Mouse (Mus musculus): ENCODE measurements around the gene Gcn1l1. TPM values are rescaled to one million over a fixed set of nuclear protein-coding genes. Genes with fewer than 3 reads are reported as not detected.

Gcn1l1 gene
- polyA plus RNA-seq, 1 experiment from 2014 or later: 41.7 TPM

DNA sequence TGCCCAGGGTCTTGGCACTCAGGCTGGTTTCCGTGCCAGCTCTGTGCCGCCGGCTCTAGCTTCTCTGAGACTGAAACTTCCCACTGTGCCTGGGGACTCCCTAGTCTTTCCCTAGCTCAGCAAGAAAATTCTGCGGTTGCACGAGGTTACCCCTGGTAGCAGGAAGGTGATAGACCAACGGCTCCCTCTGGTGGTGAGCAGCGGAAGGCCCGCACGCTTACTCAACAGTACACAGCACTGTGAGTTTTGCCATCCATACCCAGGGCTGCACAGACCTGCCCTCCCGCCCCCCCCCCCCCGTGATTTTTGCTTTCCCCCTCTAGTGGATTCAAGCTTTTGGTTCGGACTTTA lies 26.4 kb upstream of the Gcn1l1 start:
- Histone ChIP-seq H3K4me3 (no peak overlapping the region), H3K4me2 (0 out of 2 replicates have a peak overlapping the region, but pooled peaks have one; percentile 13), H3K9ac (no peak overlapping the region), H3K27ac (no peak overlapping the region), H3K27me3 (no peaks in the 10 kb centered on the region), H3K9me3 (replicated peaks) (no peaks in the 10 kb centered on the region), H3K36me3 (ENCODE audit: poor library complexity, severe bottlenecking) (no peaks in the 10 kb centered on the region), H3K4me1 (peaks cover 30% of the 10 kb centered on the region)
- WGBS: 0% methylated on average over 12 of the region's 12 CpGs
- peak; percentile 88 for ATAC-seq

DNA sequence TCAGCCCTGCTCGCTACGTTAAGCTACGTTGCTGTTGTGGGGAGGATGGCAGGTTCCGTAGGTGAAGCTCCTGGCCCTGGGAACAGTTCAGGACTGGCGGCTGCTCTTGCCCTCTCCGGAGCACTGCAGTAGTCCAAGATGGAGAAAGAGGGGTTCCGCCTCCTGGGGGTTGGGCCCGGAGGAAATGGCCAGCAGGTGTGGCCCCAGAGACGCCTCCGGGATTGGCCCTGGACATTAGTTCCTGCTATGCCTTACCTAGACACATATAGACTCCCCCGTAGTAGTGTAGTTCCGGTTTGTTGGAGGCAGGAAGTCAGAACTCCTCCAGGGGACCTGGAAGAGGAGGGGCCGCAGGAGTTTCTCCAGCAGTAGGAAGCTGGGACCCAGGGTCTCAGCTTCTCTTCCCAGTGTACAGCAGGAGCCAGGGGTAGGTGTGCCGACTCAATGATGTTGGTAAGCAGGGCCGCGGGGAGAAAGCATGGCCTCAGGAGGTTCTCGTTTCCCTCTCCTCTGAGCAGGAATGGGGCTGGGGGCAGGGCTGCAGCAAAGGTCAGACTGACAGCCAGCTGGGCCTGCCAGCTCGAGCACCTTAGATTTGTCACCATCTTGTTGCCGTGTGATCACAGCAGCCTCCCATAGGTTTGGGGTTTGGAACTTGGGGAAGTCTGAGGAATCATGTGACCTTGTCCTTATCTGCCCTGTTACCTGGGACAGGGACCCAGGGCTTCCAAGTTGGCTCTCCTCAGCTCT lies 22.2 kb upstream of the Gcn1l1 start:
- no peak for ATAC-seq
- H3K4me2 ChIP-seq: 0 out of 2 replicates have a peak overlapping the region, but pooled peaks have one; percentile 33

DNA sequence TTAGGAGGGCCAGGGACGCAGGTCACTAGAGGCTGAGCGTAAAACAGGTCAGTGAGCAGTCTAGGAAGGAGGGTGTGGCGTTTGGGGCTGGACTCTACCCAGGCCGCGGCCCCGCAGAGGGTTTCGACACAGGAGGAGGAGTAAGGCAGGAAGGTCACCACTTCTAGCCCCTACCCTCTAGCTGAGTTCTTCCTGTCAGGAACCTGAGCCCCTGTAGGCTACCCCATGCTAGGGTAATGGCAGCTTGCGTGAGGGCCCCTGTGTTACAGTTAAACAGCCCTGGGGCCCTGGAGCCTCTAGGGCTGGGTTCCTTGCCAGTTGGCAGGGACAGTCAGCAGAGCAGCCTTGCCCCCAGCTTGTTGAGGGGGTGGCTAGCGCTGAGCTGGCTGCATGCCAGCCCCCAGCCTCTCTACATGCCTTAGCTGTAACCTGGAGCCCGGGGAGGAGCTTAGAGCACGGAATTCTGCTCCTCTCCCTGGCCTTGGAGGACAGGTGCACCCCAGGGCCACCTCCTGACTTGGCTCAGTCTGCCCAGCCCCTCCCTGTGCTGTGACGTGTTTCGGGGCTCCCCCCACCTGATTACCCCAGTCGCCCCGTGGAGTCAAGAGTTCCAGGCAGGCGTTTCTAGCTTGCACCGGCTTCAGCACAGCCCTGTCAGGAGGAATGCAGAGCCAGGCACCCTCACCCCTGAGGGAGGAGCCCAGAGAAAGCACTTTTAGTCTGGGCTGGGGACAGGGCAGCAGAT lies 21.4 kb upstream of the Gcn1l1 start:
- WGBS: 62% methylated on average over 17 of the region's 17 CpGs
- H3K27ac ChIP-seq: peak overlapping the region; percentile 48
- H3K4me2 ChIP-seq: peak overlapping the region; percentile 33
- no peak overlapping the region for H3K4me3 ChIP-seq
- no peaks in the 10 kb centered on the region for H3K27me3 ChIP-seq
- H3K9me3 ChIP-seq (replicated peaks): no peaks in the 10 kb centered on the region
- peak overlapping the region; percentile 37 for H3K9ac ChIP-seq
- H3K36me3 ChIP-seq (ENCODE audit: poor library complexity, severe bottlenecking): peaks cover 33% of the 10 kb centered on the region
- peak; percentile 60 for ATAC-seq
- H3K4me1 ChIP-seq: peaks cover 28% of the 10 kb centered on the region

More for the DNA sequence above, 22.2 kb upstream of the Gcn1l1 start:
- Histone ChIP-seq H3K27ac (0 out of 2 replicates have a peak overlapping the region, but pooled peaks have one; percentile 10), H3K9me3 (replicated peaks) (no peaks in the 10 kb centered on the region), H3K4me1 (peaks cover 37% of the 10 kb centered on the region), H3K27me3 (no peaks in the 10 kb centered on the region), H3K36me3 (ENCODE audit: poor library complexity, severe bottlenecking) (peaks cover 24% of the 10 kb centered on the region), H3K9ac (no peak overlapping the region), H3K4me3 (no peak overlapping the region)
- WGBS: 73% methylated on average over 19 of the region's 19 CpGs

DNA sequence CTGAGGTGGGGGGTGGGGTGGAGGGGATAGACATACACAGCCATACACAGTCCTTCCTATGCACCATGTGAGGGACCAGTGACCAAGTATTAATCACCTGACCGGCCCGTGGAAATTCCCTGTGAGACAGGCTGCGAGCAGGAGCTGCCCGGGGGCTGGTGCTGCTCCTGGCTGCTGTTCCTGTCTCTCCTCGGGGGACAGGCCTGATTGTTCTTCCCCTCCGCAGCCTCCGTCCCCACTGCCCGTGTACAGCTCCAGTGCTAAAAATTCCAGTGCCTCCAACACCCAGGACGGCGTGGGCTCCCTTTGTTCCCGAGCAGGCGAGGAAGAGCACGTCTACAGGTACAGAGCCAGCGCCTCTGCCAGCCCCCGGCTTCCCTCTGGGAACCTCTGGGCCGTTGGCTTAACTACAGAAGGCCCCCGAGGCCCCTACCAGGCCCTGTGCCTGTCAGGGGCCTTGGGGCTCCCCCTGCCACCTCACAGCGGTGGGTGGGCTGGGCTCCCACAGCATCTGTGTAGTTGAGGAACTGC lies 20.3 kb upstream of the Gcn1l1 start:
- 55% methylated on average over 18 of the region's 18 CpGs for WGBS
- H3K4me1 ChIP-seq: peaks cover 23% of the 10 kb centered on the region
- no peaks in the 10 kb centered on the region for H3K9me3 ChIP-seq (replicated peaks)
- H3K4me3 ChIP-seq: no peak overlapping the region
- no peak overlapping the region; the same call in 1 of the 2 replicates for H3K9ac ChIP-seq
- H3K4me2 ChIP-seq: no peak overlapping the region
- no peak for ATAC-seq
- H3K27me3 ChIP-seq: no peaks in the 10 kb centered on the region
- no peak overlapping the region for H3K27ac ChIP-seq
- peaks cover 37% of the 10 kb centered on the region for H3K36me3 ChIP-seq (ENCODE audit: poor library complexity, severe bottlenecking)

DNA sequence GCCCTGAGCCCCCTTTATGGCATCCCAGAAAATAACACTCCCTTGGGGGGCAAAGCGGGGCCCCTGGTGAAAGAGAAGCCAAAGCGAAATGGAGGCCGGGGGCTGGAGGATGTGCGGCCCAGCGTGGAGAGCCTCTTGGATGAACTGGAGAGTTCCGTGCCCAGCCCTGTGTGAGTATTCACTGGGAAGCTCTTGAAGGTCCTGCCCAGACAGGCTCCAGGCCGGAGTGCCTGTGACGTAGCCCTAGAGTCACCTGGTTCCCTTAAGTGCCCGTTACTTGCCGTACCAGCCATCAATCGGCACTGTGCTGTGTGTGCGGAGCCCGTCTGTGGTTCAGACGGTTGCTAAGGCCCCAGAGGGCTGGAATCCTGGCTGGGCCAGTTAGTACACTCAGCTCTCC lies 19.4 kb upstream of the Gcn1l1 start:
- H3K9ac ChIP-seq: no peak overlapping the region

DNA sequence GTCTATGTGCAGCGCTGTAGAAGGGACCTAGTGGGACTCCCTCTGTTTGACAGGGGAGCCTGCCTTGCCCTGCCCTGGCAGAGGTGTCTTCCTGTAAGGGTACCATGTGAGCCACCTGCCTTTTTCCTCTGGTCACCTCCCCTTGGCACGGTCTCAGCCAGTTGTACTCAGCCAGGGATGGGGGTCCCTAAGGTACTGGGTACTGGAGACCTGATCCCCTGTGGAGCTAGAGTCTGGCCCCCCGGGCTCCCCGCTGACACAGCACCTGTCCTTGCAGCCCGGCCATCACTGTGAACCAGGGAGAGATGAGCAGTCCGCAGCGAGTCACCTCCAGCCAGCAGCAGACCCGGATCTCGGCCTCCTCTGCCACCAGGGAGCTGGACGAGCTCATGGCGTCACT lies 18.5 kb upstream of the Gcn1l1 start:
- no peak overlapping the region for H3K4me2 ChIP-seq
- peaks cover 23% of the 10 kb centered on the region for H3K4me1 ChIP-seq
- H3K27ac ChIP-seq: no peak overlapping the region
- no peak for ATAC-seq
- WGBS: 71% methylated on average over 11 of the region's 11 CpGs
- H3K9ac ChIP-seq: 0 out of 2 replicates have a peak overlapping the region, but pooled peaks have one; percentile 16
- H3K4me3 ChIP-seq: no peak overlapping the region
- H3K36me3 ChIP-seq (ENCODE audit: poor library complexity, severe bottlenecking): peaks cover 41% of the 10 kb centered on the region
- no peaks in the 10 kb centered on the region for H3K9me3 ChIP-seq (replicated peaks)
- H3K27me3 ChIP-seq: no peaks in the 10 kb centered on the region

More for the DNA sequence above, 19.4 kb upstream of the Gcn1l1 start:
- no peak overlapping the region for H3K27ac ChIP-seq
- H3K4me2 ChIP-seq: no peak overlapping the region
- H3K27me3 ChIP-seq: no peaks in the 10 kb centered on the region
- H3K9me3 ChIP-seq (replicated peaks): no peaks in the 10 kb centered on the region
- ATAC-seq: no peak
- H3K36me3 ChIP-seq (ENCODE audit: poor library complexity, severe bottlenecking): peaks cover 39% of the 10 kb centered on the region
- WGBS: 93% methylated on average over 14 of the region's 14 CpGs
- H3K4me3 ChIP-seq: no peak overlapping the region
- peaks cover 23% of the 10 kb centered on the region for H3K4me1 ChIP-seq

DNA sequence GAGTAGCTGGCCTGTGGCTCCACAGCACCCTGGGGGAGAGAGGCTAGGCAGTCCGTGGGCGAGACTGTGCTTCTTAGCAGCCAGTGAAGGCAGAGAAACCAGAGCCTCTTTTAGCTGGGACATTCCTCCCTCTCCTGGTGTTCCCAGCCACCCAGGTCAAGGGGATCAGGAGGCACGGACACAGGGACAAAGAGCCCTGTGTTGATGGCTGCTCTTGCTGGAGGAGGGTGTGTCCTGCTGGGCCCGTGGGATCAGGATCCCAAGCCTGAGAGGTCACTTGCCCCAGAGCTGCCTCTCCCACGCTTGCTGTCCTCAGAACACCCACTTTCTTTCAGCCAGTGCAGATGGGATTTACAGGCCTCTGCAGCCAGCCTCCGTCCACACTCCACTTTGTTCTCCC lies 18.0 kb upstream of the Gcn1l1 start:
- Histone ChIP-seq H3K9ac (peak overlapping the region; percentile 16; the same call in 1 of the 2 replicates), H3K27ac (no peak overlapping the region), H3K4me3 (no peak overlapping the region), H3K36me3 (ENCODE audit: poor library complexity, severe bottlenecking) (peaks cover 45% of the 10 kb centered on the region), H3K27me3 (no peaks in the 10 kb centered on the region), H3K9me3 (replicated peaks) (no peaks in the 10 kb centered on the region), H3K4me2 (no peak overlapping the region), H3K4me1 (peaks cover 23% of the 10 kb centered on the region)
- ATAC-seq: no peak
- WGBS: 31% methylated on average over 6 of the region's 6 CpGs

DNA sequence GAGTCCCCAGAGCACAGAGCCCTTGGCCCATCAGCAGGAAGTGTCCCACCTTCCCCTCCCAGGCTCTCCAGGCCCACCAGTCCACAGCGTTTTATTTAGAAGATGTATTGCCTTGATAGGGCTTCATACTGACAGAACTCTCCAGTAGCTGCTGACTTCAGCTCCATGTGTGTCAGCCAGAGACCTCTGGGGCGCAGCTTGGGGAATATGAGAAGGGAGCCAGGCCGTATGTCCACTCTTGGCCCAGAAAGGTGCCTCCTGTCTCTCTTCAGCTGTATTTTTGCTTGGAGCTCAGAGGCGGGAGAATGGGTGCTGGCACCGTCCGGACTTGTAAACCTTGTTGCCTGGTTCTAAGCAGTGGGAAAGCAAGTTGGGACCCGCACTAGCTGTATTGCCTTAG lies 17.6 kb upstream of the Gcn1l1 start:
- no peak for ATAC-seq
- H3K27me3 ChIP-seq: no peaks in the 10 kb centered on the region
- 89% methylated on average over 7 of the region's 7 CpGs for WGBS
- H3K4me1 ChIP-seq: peaks cover 23% of the 10 kb centered on the region
- H3K9me3 ChIP-seq (replicated peaks): no peaks in the 10 kb centered on the region
- no peak overlapping the region for H3K4me3 ChIP-seq
- H3K27ac ChIP-seq: no peak overlapping the region
- no peak overlapping the region for H3K4me2 ChIP-seq
- H3K9ac ChIP-seq: peak overlapping the region; percentile 16; the same call in 1 of the 2 replicates
- H3K36me3 ChIP-seq (ENCODE audit: poor library complexity, severe bottlenecking): peaks cover 49% of the 10 kb centered on the region

DNA sequence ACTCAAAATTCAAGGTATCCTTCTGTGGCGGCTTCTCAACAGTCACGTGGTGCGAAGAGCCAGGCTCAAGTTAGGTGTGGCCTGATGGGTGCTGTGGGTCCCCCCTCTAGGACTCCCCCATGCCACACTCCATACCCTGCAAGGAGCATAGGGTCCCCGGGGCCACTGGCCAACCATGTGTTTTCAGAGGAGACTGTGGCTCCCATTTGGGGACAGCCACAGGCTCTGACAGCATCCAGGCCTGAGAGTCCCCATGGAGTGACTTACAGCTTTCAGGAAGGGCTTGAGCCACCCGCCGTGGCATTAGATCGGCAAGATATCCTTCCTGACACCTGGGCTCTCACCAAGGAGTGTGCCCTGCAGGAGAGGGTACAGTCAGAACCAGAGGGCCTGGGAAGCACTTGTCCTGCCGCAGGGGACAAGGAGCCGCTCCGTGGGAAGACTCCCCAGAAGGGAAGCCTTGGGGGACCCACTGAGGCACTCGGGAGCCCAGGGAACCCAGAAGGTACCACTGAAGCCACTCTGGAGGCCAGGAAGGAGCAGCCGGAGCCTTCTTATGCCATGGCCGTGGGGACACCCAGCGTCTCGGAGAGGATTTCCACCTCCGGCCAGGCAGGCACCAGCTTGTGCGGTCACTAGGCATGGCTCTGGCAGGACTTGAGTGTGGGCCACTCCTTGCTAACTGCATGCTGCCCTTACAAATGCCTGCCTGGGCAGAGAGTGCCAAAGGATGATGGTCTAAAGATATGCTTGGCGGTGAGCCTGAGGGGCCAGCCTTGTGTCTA lies 16.4 kb upstream of the Gcn1l1 start:
- H3K27me3 ChIP-seq: no peaks in the 10 kb centered on the region
- H3K4me2 ChIP-seq: no peak overlapping the region
- H3K36me3 ChIP-seq (ENCODE audit: poor library complexity, severe bottlenecking): peaks cover 62% of the 10 kb centered on the region
- no peak overlapping the region for H3K4me3 ChIP-seq
- peaks cover 11% of the 10 kb centered on the region for H3K4me1 ChIP-seq
- WGBS: 92% methylated on average over 18 of the region's 18 CpGs
- H3K27ac ChIP-seq: no peak overlapping the region
- no peaks in the 10 kb centered on the region for H3K9me3 ChIP-seq (replicated peaks)
- no peak for ATAC-seq
- H3K9ac ChIP-seq: no peak overlapping the region

DNA sequence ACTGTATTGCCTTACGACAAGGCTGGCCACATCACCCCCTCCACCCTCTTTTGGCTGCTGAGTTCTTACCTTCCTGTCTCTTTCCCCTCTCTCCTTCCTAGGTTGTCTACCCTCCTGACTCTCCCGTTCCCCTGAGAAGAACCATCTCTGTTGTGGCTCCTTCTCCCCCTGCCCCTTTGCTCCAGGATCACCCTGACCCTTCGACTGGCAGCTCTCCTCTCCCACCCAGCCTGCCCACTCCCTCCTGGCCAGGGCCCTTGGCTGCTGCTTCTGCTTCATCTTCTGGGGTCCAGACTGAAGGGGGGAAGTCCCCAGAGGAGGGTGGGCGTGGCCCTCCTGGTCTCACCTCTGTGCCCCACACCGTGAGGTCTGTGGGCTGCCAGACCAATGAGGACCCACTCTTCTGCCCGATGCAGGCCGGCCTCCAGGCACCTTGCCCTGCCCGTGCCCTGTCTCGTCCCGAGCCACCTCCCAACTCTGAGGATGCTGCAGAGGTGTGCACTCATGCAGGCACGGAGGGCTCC lies 14.5 kb upstream of the Gcn1l1 start:
- Histone ChIP-seq H3K9ac (no peak overlapping the region), H3K27me3 (no peaks in the 10 kb centered on the region), H3K27ac (no peak overlapping the region), H3K36me3 (ENCODE audit: poor library complexity, severe bottlenecking) (peaks cover 67% of the 10 kb centered on the region), H3K4me2 (no peak overlapping the region), H3K4me3 (no peak overlapping the region), H3K4me1 (no peaks in the 10 kb centered on the region), H3K9me3 (replicated peaks) (no peaks in the 10 kb centered on the region)
- ATAC-seq: no peak
- 86% methylated on average over 11 of the region's 11 CpGs for WGBS

DNA sequence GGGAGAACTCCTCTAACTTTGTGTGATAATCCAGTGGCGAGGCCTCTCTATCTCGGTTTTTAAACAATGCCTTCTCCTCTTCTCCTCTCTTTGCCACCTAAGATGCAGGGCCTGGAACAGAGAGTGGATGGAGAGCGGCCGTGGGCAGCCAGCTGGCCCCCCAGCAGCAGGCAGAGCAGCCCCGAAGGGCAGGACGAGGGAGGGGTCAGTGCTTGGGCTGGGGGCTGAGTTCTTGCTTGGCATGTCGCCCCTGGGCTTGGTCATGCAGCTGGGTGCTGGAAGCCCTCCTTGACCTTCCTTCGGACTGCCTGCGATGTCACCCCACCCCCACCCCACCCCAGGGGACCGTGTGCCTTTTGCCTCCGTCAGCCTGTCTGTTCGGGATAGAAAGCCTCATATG lies 13.7 kb upstream of the Gcn1l1 start:
- no peaks in the 10 kb centered on the region for H3K4me1 ChIP-seq
- H3K27ac ChIP-seq: no peak overlapping the region
- no peak overlapping the region; the same call in 1 of the 2 replicates for H3K9ac ChIP-seq
- no peaks in the 10 kb centered on the region for H3K9me3 ChIP-seq (replicated peaks)
- ATAC-seq: no peak
- no peaks in the 10 kb centered on the region for H3K27me3 ChIP-seq
- WGBS: 76% methylated on average over 12 of the region's 12 CpGs
- H3K36me3 ChIP-seq (ENCODE audit: poor library complexity, severe bottlenecking): peaks cover 59% of the 10 kb centered on the region
- no peak overlapping the region for H3K4me2 ChIP-seq
- H3K4me3 ChIP-seq: no peak overlapping the region

All from forebrain, embryonic 13.5 days (tissue).